Mouse (Mus musculus) midbrain, embryonic 10.5 days (tissue): ENCODE data around the gene Olfr826. TPM values are rescaled to one million over a fixed set of nuclear protein-coding genes. Genes with fewer than 3 reads are reported as not detected.
"Not testable (repeated sequence)": the region's sequence is repeated elsewhere in the genome, so short reads cannot be mapped to it uniquely, and the experiment has no call there.

Experiments used
- DNase-seq: peaks from one replicate; pipeline ENCODE4 v3.0.0-alpha.2; 2017; ENCODE audit warnings: low spot score
- H3K27ac ChIP-seq: fragments of 300-500 bp; sonication (generic); replicated peaks from 2 replicates; pipeline ENCODE4 v1.5.1; 2016; ENCODE audit warnings: mild to moderate bottlenecking
- H3K27me3 ChIP-seq: fragments of 300-500 bp; sonication (generic); 2 replicates; pipeline ENCODE4 v1.6.1; 2016; ENCODE audit warnings: low read depth, mild to moderate bottlenecking; ENCODE audit not compliant: poor library complexity, severe bottlenecking
- H3K36me3 ChIP-seq: fragments of 300-500 bp; sonication (generic); 2 replicates; pipeline ENCODE4 v1.6.1; 2016; ENCODE audit warnings: mild to moderate bottlenecking, moderate library complexity
- H3K4me1 ChIP-seq: fragments of 300-500 bp; sonication (generic); 2 replicates; pipeline ENCODE4 v1.6.1; 2016
- H3K4me3 ChIP-seq: fragments of 300-500 bp; sonication (generic); 2 replicates; pipeline ENCODE4 v1.5.1; 2016; ENCODE audit warnings: mild to moderate bottlenecking, moderate library complexity
- H3K9me3 ChIP-seq: fragments of 300-500 bp; sonication (generic); replicated peaks from 2 replicates; pipeline ENCODE4 v1.6.1; 2016; ENCODE audit warnings: mild to moderate bottlenecking
- WGBS: fragments of 180-500 bp; shearing (Covaris S2); methylation state at CpG from one replicate; pipeline ENCODE4 v1.1.7; 2016; 5-methylcytosine and 5-hydroxymethylcytosine counted together
- polyA plus RNA-seq: library from polyadenylated mRNA; unstranded; fragments of >200 nt; fragmentation: Nextera tagmentation; extraction: Ambion mirVana; gene quantifications from 2 replicates; pipeline ENCODE4 v1.2.1, GENCODE M21; 2016

Olfr826 gene
- polyA plus RNA-seq, result not detected in 2 replicates

- no peak within 1 kb of the TSS for H3K27ac ChIP-seq
- no peaks in the 10 kb centered on the region for H3K27me3 ChIP-seq
- H3K4me3 ChIP-seq, result no peak within 1 kb of the TSS
- WGBS, result 83% methylated on average over 1 of the region's 1 CpGs
- H3K36me3 ChIP-seq, result no peaks in the 10 kb centered on the region
- no peak for DNase-seq
- no peaks in the 10 kb centered on the region for H3K9me3 ChIP-seq
- H3K4me1 ChIP-seq, result no peaks in the 10 kb centered on the region
Observed at GRCm38 (mm10) chr10:130184086-130184485, at the start of gene Olfr826. Olfr826 (minus strand) TSS chr10:130184186.

- Histone ChIP-seq H3K36me3 (no peaks in the 10 kb centered on the region), H3K4me1 (peaks cover 8% of the 10 kb centered on the region), H3K27me3 (no peaks in the 10 kb centered on the region), H3K27ac (no peak overlapping the region), H3K4me3 (no peak overlapping the region), H3K9me3 (no peaks in the 10 kb centered on the region)
- no peak for DNase-seq
- 76% methylated on average over 1 of the region's 1 CpGs for WGBS
Observed at GRCm38 (mm10) chr10:130232117-130232516, 48.1 kb upstream of the Olfr826 start.

- Histone ChIP-seq H3K27me3 (no peaks in the 10 kb centered on the region), H3K4me3 (no peak overlapping the region), H3K9me3 (no peaks in the 10 kb centered on the region), H3K27ac (no peak overlapping the region), H3K36me3 (no peaks in the 10 kb centered on the region), H3K4me1 (peaks cover 3% of the 10 kb centered on the region)
- 86% methylated on average over 5 of the region's 5 CpGs for WGBS
- no peak for DNase-seq
Observed at GRCm38 (mm10) chr10:130229584-130229983, 45.6 kb upstream of the Olfr826 start.

DNA sequence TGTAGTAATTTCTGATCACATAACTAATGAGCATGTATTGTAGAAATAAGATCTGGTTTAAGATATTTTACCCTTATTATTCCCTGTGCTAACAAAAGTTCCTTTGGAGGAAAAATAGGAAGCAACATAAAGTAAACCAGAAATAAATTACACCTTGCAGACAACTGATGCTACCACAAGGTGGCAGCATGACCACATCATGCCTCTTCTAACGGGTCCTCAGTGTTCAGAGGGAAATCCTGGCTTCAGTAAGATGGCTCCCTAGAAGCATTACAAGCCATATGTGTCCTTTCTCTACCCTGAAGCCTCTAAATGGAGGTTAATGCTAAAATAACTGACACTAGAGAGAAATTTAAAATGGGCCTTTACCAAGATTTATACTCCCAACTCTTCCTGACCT, 44.3 kb upstream of the Olfr826 start:
- Histone ChIP-seq H3K27me3 (no peaks in the 10 kb centered on the region), H3K9me3 (no peaks in the 10 kb centered on the region), H3K27ac (no peak overlapping the region), H3K4me1 (no peaks in the 10 kb centered on the region), H3K4me3 (no peak overlapping the region), H3K36me3 (no peaks in the 10 kb centered on the region)
- peak; percentile 46 for DNase-seq
- 2% methylated on average over 1 of the region's 1 CpGs for WGBS

- DNase-seq, result no peak
- no peak overlapping the region for H3K27ac ChIP-seq
- H3K27me3 ChIP-seq, result no peaks in the 10 kb centered on the region
- no peaks in the 10 kb centered on the region for H3K36me3 ChIP-seq
- H3K4me3 ChIP-seq, result no peak overlapping the region
- H3K4me1 ChIP-seq, result no peaks in the 10 kb centered on the region
- H3K9me3 ChIP-seq, result no peaks in the 10 kb centered on the region
- 86% methylated on average over 3 of the region's 3 CpGs for WGBS
Observed at GRCm38 (mm10) chr10:130225034-130225433, 41.0 kb upstream of the Olfr826 start.

GRCm38 (mm10) chr10:130214303-130214702, 30.3 kb upstream of the Olfr826 start, which contains the start of gene Olfr827:
Olfr827 (minus strand) TSS chr10:130214403.
- DNase-seq, result no peak
- H3K27me3 ChIP-seq, result no peaks in the 10 kb centered on the region
- H3K9me3 ChIP-seq, result no peaks in the 10 kb centered on the region
- no peak within 1 kb of the TSS for H3K4me3 ChIP-seq
- no peaks in the 10 kb centered on the region for H3K4me1 ChIP-seq
- no peaks in the 10 kb centered on the region for H3K36me3 ChIP-seq
- no peak within 1 kb of the TSS for H3K27ac ChIP-seq
- WGBS, result 81% methylated on average over 1 of the region's 1 CpGs

GRCm38 (mm10) chr10:130166666-130167065, 17.3 kb downstream of the Olfr826 start, which contains the start of gene Olfr825:
Olfr825 (minus strand) TSS chr10:130166766.
- Histone ChIP-seq H3K27ac (no peak within 1 kb of the TSS), H3K36me3 (no peaks in the 10 kb centered on the region), H3K27me3 (no peaks in the 10 kb centered on the region), H3K9me3 (no peaks in the 10 kb centered on the region), H3K4me1 (no peaks in the 10 kb centered on the region), H3K4me3 (no peak within 1 kb of the TSS)
- DNase-seq, result no peak

DNA sequence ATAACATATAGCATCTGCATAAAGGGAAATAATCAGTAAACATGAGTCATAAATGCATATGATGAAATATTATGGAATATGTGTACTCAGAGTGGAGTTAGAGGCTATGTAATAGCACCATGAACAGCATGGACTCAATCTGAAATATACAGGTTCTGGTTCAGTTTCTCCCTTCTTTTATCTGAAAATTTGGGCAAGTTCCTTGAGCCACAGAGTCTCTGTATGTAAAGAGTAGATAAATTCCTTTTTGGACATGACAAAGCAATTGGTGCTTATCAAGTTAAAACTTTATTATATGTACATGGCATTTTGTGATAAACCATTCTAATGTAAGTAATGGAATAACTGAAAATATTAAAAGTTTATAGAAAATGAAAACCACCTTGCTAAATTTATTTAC, 18.8 kb downstream of the Olfr826 start:
- Histone ChIP-seq H3K9me3 (no peaks in the 10 kb centered on the region), H3K4me3 (no peak overlapping the region), H3K27me3 (no peaks in the 10 kb centered on the region), H3K27ac (no peak overlapping the region), H3K36me3 (no peaks in the 10 kb centered on the region), H3K4me1 (no peaks in the 10 kb centered on the region)
- DNase-seq, result no peak

DNA sequence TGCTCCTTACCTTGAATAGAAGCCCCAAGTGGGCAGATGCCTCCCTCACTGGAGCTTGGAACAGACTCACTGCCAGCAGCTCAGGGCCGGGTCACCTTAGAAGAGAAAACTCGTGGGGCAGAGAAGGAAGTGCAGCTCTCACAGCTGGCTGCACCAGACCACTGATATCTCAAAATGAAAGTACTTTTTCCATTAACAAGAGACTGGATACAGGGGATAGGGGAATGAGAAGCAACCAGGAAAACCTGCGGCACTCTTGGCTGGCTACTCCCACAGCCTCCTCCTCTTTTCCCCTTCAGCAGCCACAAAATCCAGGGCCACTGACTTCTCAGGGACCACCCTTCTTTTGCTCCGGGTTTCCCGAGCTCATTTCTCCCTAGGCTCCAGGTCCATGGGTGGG, 39.9 kb downstream of the Olfr826 start:
- H3K4me3 ChIP-seq, result no peak overlapping the region
- no peaks in the 10 kb centered on the region for H3K36me3 ChIP-seq
- no peaks in the 10 kb centered on the region for H3K4me1 ChIP-seq
- WGBS, result 84% methylated on average over 5 of the region's 5 CpGs
- no peak overlapping the region for H3K27ac ChIP-seq
- no peak for DNase-seq
- no peaks in the 10 kb centered on the region for H3K27me3 ChIP-seq
- H3K9me3 ChIP-seq, result no peaks in the 10 kb centered on the region

DNA sequence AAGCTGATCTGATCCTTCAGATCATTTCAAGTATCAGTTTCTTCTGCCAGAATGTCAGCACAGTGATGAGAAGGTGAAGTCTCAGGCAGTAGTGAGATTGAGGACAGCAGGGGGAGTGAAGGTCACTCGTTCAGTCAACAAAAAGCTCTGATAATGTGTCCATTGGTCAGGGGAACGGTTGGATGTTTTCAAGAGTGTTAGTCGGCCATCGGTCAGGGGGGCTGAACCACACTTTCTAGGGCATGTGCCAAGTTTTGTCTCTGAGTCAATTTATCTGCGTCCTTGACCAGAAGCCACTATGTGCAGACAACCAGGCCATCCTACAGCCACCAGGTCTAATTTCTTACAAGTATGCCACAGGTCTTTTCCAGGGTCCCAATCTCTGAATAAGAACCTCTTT, 41.5 kb downstream of the Olfr826 start:
- H3K9me3 ChIP-seq, DNase-seq, H3K27me3 ChIP-seq, H3K27ac ChIP-seq, H3K4me1 ChIP-seq, H3K4me3 ChIP-seq, H3K36me3 ChIP-seq: not testable (repeated sequence)
- WGBS, result 94% methylated on average over 5 of the region's 5 CpGs

DNA sequence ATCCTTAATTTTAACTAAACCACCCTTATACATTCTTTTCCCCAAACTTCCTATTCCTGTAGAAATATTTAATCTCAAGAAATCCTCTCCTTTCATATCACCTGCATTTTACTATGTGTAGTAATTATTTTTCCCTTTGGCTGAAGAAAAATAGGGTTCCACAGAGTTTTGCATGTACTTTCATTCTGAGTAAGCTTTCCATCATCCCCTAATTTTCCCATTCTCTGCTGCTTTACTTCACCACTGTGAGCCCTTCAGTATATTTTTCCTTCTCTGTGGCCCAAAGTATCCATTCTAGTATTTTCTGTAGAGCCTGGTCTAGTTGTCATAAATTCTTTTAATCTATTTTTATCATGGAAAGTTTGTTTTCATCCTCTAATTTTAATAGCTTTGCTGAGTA, 49.2 kb downstream of the Olfr826 start:
- Histone ChIP-seq H3K27me3 (no peaks in the 10 kb centered on the region), H3K4me3 (no peak overlapping the region), H3K36me3 (no peaks in the 10 kb centered on the region), H3K4me1 (no peaks in the 10 kb centered on the region), H3K27ac (no peak overlapping the region), H3K9me3 (no peaks in the 10 kb centered on the region)
- DNase-seq, result no peak

DNA sequence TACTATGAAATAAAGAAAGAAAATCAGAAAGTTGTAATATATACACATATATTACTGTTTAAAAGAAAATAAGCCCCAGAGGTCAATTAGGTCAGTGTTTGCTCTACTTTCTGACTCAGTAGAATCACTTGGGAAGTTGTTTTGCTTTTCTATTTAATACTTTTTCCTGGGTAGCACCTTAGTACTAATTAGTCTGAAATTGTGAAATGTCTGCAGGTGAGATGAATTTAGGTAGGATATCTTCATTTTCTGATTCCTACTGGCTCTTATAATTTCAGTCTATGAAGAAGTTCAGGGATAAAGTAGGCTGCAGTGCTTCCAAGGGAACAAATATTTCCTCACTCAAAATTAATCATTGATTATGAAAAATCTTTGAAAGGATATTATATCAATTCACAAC, 54.1 kb downstream of the Olfr826 start, which contains the start of gene Olfr824:
Gene Olfr824, minus strand, starts transcription at position 101 of the 400 bp plus-strand sequence.
- H3K9me3 ChIP-seq, H3K4me3 ChIP-seq, DNase-seq, H3K27ac ChIP-seq, H3K36me3 ChIP-seq, H3K4me1 ChIP-seq, H3K27me3 ChIP-seq: not testable (repeated sequence)
